Mouse (Mus musculus) thymus, adult 2 months (tissue): Measurements from ENCODE around the gene Ptprg.

ENCODE experiments used
- CTCF ChIP-seq: fragments of 200-500 bp; IDR thresholded peaks from 2 replicates; pipeline ENCODE4 v1.5.1; 2012; ENCODE audit warnings: mild to moderate bottlenecking, control low read depth, low read length, moderate library complexity, borderline replicate concordance; ENCODE audit not compliant: control insufficient read depth, poor library complexity, insufficient read depth; ENCODE audit errors: extremely low read depth
- POLR2A ChIP-seq: fragments of 200-500 bp; IDR thresholded peaks from 2 replicates; pipeline ENCODE4 v1.6.1; 2012; ENCODE audit warnings: mild to moderate bottlenecking, low read length, control low read depth, moderate library complexity; ENCODE audit not compliant: control insufficient read depth, poor library complexity, insufficient read depth; ENCODE audit errors: extremely low read depth

- no peak for TF ChIP-seq CTCF
- no peak for TF ChIP-seq POLR2A
Observed at GRCm38 (mm10) chr14:11665046-11665445, 111.7 kb downstream of the Ptprg start.
